Mouse (Mus musculus) kidney, postnatal 14 days (tissue): ENCODE data around the gene Arpc3.
"Not testable (repeated sequence)": the region's sequence is repeated elsewhere in the genome, so short reads cannot be mapped to it uniquely, and the experiment has no call there.

Experiments used
- DNase-seq: peaks from one replicate; pipeline ENCODE4 v3.0.0; 2022; ENCODE audit warnings: mixed read lengths

The Arpc3 gene

DNA sequence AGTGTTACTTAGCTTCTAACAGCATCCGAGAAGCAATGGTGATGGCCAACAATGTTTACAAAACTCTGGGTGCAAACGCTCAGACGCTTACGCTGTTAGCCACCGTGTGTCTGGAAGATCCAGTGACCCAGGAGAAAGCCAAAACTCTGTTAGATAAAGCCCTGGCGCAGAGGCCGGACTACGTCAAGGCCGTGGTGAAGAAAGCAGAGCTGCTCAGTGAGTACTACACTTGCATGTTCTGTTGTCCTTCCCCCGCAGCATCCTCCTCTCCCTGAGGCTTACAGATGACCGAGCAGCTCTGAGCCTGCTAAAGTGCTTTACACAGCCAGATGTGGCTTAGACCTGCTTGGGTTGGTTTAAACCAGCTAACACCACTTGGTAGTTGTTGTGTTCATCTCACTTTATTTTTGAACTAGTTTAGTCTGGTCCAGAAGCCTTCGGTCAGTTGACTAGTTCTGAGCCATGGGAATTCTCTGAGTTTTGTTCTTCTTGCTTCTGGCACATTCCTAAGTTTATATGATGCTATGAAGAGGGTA is 48.5 kb downstream of the Arpc3 start:
- peak; percentile 38 for DNase-seq

DNA sequence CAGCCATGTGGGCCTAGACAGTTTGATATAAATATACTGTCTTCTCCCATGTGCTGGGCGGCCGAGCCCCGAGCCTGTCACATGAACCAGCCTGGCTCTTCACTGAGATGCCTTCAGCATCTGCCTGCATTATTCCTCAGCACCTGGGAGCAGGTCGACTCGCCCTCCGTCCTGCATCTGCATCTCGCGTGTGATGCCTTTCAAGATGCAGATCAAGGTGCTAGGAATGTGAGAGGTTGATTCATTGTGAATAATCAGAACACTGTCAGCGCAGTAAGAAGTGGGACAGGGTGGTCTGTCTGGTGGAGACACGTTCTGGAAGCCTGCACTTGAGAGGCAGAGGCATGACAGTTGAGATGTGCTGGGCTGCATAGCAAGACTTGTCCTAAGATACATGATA is 52.8 kb downstream of the Arpc3 start:
- no peak for DNase-seq

DNA sequence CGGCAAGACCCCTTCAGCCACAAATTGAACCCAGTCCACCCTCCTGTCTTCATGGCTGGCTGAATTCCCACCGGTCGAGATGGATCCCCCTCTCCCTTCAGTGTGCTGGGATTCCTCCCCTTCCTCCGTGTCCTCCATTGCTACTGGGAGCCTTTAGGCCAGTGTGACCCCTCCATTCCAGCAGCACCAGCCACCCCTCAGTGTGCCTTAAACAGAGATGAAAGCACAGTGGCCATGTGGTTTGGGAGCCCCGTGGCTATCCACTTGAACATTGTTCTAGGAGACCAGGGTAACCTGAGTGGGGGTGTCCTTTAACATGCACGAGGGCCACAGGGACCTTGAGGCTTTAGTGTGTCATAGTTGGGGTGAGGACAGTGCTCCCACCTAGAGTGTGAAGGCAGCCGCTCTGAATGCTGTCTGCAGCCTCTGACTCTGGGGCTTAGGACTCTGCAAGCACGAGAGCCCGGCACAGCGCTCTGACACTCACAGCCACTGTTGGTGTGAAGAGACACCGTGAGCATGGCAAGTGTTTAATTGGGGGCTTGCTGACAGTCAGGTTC is 53.5 kb downstream of the Arpc3 start:
- no peak for DNase-seq

DNA sequence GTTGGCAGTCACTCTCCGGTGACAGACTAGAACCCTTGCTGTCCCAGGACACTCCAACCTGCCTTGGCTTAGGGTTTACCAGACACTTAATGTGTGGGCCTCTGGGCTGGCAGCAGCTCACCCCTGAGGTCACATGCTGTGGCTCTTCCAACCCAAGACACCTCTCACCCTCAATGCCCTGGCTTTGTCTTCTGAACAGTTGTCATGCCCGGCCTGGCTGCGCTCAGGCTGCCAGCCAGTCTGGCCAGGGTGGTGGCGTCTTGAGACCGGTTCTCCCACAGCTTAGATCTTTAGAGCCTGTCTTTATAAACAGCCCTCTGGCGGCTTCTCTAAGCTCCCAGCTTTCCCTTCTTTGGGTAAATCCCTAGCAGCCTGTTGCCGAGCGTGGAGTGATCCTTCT is 56.2 kb downstream of the Arpc3 start:
- no peak for DNase-seq

DNA sequence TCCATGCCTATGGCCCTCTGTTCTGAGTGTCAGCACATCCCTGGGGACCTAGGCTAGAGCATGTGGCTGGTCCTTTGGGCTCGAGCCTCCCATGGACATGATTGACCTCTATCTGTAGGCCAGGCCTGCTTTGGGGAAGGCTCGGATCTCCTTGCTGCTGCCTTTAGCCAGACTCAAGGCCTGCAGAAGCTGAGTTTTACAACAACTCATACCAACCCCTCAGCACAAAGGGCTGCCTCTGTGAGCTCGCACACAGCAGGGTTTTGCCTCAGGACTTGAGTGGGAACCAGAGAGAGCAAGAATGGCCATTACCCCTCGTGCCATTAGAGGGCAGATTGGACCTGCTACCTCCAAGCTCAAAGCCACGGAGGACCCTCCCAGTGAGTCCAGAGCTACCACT is 57.2 kb downstream of the Arpc3 start:
- no peak for DNase-seq

DNA sequence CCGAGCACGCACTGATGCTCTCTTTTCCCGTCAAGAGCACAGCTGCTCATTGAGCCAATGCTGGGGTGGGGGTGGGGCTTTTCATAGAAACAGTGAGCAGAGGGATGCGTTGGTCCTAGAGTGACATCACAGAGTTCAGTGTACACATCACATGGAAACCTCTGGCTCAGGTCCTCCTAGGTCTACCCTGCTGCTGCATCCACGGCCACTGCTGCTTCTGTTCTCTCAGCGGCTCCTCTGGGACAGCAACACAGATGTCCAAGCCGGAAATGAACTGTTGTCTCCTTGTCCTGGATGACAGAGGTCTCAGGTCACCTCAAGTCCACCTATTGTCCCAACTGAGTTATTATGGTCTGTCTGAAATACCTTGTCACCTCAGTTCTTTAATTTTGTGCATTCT is 58.3 kb downstream of the Arpc3 start:
- DNase-seq: no peak

DNA sequence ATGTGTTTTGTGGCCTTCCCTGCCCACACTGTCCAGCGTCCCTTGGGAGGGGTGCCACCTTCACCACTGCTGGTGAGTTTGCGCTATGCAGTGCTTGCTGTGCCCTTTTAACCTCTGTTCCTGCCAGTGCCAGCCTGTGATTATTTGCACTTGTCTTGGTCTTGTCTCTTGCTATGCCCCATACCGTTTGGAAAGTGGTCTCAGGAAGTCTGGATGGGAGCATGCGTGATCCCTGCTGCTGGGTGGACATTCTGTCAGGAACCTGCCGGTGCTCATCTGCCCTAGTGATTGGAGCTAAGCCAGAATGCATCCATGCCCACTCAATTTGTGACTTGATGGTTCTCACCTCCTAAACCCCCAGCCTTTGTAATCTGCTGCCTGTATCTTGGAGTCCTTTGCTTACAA is 59.2 kb downstream of the Arpc3 start:
- no peak for DNase-seq

DNA sequence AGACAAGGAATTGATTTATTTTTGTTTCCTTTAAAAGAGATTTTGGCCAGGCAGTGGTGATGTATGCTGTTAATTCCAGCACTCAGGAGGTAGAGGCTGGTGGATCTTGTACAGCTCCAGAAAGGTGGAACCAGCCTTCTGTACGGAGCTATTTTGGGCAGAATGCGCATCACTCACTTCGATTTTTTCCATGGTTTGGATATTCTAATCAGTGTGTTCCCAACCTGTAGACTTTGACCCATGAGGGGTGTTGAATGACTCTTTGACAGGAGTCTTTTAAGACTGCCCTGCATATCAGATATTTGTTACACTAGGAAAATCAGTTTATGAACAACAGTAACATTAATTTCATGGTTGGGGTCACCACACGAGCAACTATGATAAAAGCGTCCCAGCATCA is 59.6 kb downstream of the Arpc3 start:
- DNase-seq: no peak

DNA sequence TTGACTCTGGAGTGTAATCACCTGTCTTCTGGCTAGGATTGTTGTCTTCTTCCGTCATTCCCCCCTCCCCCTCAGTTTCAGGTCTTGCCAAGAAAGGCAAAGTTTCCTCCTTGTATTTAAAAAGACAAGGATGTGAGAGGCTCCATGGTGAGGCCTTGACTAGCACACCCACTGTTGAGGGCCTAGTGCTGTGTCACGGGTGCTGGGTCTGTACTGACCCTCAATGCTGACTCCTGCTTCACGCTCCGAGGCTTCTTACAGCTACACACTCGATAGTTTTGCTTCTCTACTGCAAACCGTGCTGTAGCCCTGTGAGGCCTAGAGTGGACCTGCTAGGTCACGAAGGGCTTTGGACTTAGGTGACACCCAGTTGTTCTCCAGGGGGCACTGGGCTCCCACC is 60.5 kb downstream of the Arpc3 start:
- DNase-seq: no peak

DNA sequence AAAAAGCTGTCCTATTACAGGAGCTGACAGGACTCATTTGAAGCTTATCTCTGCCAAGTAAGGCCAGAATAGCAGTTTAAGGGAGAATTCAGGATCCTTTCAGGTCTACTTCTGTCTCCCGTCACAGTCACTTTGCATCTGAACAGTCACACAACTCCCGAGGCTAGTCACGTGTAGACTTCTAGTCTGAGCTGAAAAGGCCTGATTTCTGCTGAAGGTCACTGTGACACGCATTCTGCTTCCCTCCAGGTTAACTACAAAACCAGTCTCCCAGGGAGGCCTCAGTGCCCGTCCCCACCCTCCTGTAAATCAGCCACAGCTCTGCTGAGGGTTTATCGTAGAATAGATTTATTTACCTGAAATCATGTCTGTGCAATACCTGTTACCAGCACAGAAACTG is 61.5 kb downstream of the Arpc3 start:
- no peak for DNase-seq

DNA sequence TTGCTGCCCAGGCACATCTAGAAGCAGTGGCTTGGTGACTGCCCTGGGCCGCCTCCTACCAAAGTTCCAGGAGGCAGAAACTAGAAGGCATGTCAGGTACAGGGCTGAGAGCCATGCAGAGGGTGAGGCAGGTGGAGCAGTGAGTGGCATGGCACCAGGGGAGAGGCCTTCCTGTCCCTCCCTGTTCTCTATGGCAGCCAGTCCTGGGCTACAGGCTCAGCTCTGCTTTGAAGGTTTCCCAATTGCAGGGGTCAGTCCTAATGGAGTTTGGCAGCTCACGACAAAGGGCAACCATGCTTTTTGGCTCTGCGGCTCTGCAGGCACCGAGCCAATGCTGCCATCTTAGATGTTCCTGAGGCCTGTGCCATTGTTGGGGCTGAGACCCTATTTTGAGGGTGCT is 62.8 kb downstream of the Arpc3 start:
- DNase-seq: no peak

DNA sequence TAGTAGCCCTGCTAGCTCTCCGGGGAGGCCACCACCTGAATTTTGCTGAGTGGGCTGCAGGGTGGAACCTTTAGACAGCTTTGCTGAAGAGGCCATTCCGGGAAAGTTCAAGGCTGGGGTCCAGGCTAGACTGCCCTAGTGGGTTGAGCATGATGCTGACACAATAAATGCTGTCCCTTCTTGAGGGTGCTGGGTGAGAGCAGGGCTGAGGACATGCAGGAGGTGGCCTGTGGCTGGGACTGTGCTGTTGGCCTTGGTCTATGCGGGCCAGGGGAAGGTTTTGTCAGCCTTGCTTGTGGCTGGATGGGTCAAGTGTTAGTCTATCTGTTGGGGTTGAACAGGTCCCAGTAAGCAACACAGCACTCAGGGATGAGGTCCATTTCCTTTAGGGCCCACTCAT is 63.2 kb downstream of the Arpc3 start:
- DNase-seq: no peak

DNA sequence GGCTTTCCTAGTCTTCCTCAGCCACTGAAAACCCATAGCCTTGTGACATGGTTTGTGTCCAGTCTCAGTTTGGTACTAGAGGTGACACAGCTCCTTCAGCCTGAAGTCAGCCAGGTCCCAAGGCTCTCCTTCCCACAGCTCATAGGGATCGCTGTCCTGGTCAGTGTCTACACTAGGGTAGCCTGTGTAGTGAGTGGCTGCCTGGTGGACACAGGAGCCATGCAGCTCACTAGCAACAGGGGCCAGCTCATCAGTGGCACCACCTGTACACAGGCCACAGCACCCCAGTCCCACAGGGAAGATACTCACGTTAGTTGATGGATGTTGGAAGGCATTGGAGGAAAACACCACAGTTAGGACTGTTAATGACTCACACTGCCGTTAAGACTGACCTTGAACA is 63.9 kb downstream of the Arpc3 start:
- DNase-seq: no peak

DNA sequence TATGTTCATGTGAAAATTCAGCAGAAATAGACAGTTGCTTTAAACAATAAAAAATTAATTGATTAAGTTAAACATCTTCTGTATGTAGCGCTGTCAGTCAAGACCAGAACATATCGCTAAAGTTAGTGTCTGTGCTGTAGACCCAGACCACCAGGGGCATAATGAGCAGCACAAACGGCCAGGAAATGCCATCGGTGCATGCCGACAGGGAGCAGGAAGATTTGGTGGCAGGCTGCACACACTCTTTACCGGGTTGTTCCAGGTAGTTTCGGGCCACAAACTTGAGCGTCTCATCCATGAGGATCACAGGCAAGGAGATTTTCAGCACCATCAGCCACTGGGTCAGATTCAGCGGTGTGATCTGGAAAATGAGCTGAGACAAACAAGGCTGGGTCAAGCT is 65.4 kb downstream of the Arpc3 start:
- not testable (repeated sequence) for DNase-seq

DNA sequence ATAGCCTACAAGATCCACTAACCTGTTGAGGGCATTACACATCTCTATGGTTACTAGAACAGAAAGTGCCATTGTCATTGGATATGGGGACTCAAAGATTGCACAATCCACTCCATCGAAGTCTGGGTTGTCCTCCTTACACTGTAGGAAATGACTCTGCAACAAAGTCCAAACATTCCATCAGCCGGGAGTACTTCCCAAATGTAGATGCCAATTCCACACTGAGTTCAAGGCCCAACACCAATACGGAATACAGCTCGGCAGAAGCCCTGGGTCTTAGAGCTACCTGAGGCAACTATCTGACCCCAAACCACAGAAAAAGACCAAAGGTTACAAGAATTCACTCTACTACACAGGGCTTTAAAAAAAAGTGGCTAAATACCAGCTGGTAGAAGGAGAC is 66.4 kb downstream of the Arpc3 start:
- DNase-seq: no peak

DNA sequence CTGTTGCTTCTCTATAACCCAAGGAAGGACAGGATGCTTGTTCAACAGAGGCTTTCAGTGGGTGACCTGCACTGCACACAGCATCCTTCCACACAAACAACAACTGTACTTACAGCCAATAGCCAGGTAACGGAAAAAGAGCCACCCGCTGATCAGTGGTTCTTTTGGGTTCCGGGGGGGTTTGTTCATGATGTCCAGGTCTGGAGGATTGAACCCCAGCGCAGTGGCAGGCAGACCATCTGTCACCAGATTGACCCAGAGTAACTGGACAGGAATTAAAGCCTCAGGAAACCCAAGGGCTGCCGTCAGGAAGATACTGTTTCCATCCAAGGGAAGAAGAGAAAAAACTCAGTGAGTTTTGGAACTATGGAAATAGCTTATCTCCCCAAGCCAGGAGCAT is 67.7 kb downstream of the Arpc3 start:
- no peak for DNase-seq

DNA sequence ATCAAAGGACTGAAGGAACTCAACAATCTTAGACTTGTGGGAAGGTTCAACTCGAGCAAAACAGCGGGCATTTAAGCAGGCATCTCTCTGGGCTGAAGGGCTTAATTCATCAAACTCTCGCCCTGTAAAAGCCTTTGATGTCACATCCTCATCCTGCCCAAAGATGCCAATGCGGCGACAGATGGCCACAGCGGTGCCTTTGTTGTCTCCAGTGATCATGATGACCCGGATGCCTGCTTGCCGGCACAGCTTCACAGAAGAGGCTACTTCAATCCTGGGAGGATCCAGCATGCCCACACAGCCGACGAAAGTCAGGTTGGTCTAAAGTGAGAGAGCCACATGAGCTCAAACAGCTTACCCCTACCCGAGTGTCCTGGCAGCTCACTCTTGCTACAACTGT is 69.0 kb downstream of the Arpc3 start:
- DNase-seq: no peak

DNA sequence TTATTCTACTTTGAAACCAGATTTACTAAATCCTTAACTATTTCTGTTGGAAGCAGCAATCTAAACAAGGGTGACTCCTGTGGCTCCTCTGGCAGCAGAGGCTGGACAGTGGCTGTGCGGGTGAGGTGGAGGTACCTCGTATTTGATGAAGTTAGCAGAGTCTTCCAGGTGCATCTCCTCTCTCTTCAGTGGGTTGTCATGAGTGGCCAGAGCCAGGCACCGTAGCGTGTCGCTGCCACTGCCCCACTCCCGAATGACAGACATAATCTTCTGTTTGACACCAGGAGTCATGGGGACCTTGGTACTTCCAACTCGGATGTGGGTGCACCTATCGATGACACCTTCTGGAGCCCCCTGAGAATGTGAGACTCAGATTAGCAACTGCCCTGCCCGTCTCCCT is 69.8 kb downstream of the Arpc3 start:
- DNase-seq: no peak
